Mouse (Mus musculus) midbrain, embryonic 10.5 days (tissue): ENCODE measurements around the gene Glmp. TPM values are rescaled to one million over a fixed set of nuclear protein-coding genes. Genes with fewer than 3 reads are reported as not detected.
"Not testable (repeated sequence)": the region's sequence is repeated elsewhere in the genome, so short reads cannot be mapped to it uniquely, and the experiment has no call there.

Experiments used
- DNase-seq: peaks from one replicate; pipeline ENCODE4 v3.0.0-alpha.2; 2017; ENCODE audit warnings: low spot score
- H3K27ac ChIP-seq: fragments of 300-500 bp; sonication (generic); replicated peaks from 2 replicates; pipeline ENCODE4 v1.5.1; 2016; ENCODE audit warnings: mild to moderate bottlenecking
- H3K27me3 ChIP-seq: fragments of 300-500 bp; sonication (generic); 2 replicates; pipeline ENCODE4 v1.6.1; 2016; ENCODE audit warnings: low read depth, mild to moderate bottlenecking; ENCODE audit not compliant: poor library complexity, severe bottlenecking
- H3K36me3 ChIP-seq: fragments of 300-500 bp; sonication (generic); 2 replicates; pipeline ENCODE4 v1.6.1; 2016; ENCODE audit warnings: mild to moderate bottlenecking, moderate library complexity
- H3K4me1 ChIP-seq: fragments of 300-500 bp; sonication (generic); 2 replicates; pipeline ENCODE4 v1.6.1; 2016
- H3K4me3 ChIP-seq: fragments of 300-500 bp; sonication (generic); 2 replicates; pipeline ENCODE4 v1.5.1; 2016; ENCODE audit warnings: mild to moderate bottlenecking, moderate library complexity
- H3K9me3 ChIP-seq: fragments of 300-500 bp; sonication (generic); replicated peaks from 2 replicates; pipeline ENCODE4 v1.6.1; 2016; ENCODE audit warnings: mild to moderate bottlenecking
- WGBS: fragments of 180-500 bp; shearing (Covaris S2); methylation state at CpG from one replicate; pipeline ENCODE4 v1.1.7; 2016; 5-methylcytosine and 5-hydroxymethylcytosine counted together
- polyA plus RNA-seq: library from polyadenylated mRNA; unstranded; fragments of >200 nt; fragmentation: Nextera tagmentation; extraction: Ambion mirVana; gene quantifications from 2 replicates; pipeline ENCODE4 v1.2.1, GENCODE M21; 2016

The Glmp gene
- polyA plus RNA-seq, 1 experiment from 2014 or later: 136 TPM

GRCm38 (mm10) chr3:88339006-88339405 is 14.2 kb downstream of the Glmp start:
- Histone ChIP-seq H3K9me3 (no peaks in the 10 kb centered on the region), H3K36me3 (peaks cover 41% of the 10 kb centered on the region), H3K27ac (no peak overlapping the region), H3K27me3 (no peaks in the 10 kb centered on the region), H3K4me1 (peaks cover 35% of the 10 kb centered on the region), H3K4me3 (no peak overlapping the region)
- WGBS: 85% methylated on average over 3 of the region's 3 CpGs
- DNase-seq: no peak

DNA sequence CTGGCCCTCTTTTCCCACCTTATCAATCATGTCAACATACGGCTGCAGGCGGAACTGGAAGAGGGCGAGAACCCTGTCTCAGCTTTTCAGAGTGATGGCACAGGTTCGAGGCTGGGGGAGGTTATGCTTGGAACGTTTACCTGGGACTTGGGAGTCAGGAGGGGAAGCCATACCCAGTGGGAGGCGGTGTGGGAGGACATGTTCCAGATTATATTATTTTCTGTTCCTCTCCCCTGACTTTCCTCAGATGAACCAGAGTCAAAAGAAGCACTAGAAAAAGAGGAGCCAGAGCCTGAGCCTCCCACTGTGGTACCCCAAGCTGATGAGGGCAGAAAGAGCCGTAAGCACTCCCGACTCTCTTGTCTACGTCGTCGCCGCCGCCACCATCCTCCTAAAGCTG is 25.9 kb downstream of the Glmp start:
- Histone ChIP-seq H3K36me3 (peaks cover 100% of the 10 kb centered on the region), H3K4me3 (no peak overlapping the region), H3K9me3 (no peaks in the 10 kb centered on the region), H3K27me3 (no peaks in the 10 kb centered on the region), H3K4me1 (no peaks in the 10 kb centered on the region), H3K27ac (no peak overlapping the region)
- DNase-seq: no peak
- 94% methylated on average over 13 of the region's 13 CpGs for WGBS

GRCm38 (mm10) chr3:88352907-88353306 is 28.1 kb downstream of the Glmp start:
- H3K4me1 ChIP-seq: no peaks in the 10 kb centered on the region
- peaks cover 100% of the 10 kb centered on the region for H3K36me3 ChIP-seq
- H3K27ac ChIP-seq: no peak overlapping the region
- H3K4me3 ChIP-seq: no peak overlapping the region
- no peaks in the 10 kb centered on the region for H3K9me3 ChIP-seq
- 97% methylated on average over 9 of the region's 9 CpGs for WGBS
- no peak for DNase-seq
- H3K27me3 ChIP-seq: no peaks in the 10 kb centered on the region

DNA sequence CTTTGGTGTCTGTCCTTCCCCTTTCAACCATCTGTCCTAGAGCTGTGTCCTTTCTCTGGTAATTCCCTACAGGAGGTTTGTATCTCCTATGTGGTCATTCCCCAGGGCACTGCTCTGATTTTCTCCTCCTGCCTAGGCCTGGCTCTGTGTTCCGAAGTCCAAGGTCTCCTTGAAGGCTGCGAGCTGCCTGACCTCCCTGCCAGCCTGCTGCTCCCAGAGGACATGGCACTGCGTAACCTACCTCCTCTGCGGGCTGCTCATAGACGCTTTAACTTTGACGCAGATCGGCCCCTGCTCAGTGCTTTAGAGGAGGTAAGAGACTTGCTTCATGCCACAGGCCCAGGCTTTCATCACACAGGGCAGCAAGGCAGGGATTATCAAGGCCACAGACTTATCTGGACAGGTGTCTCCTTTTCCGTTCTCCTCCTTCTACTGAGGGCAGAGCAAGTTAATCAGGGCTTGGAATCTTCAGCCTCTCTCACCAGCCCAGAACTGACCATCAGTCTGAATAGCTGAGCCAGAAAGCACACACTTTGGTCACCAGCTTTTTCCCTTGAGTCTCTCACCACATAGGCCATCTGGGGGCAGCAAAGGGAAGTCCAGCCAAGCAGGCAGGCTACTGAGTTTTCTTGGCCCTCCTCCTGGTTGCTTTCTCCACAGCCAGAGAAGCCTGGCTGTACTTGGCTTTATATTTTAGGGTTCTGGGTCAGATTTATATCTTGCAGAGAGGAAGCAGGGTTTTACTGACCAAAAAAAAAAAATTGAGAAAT is 29.8 kb downstream of the Glmp start:
- Histone ChIP-seq H3K36me3 (peaks cover 100% of the 10 kb centered on the region), H3K9me3 (no peaks in the 10 kb centered on the region), H3K4me1 (no peaks in the 10 kb centered on the region), H3K4me3 (no peak overlapping the region), H3K27ac (no peak overlapping the region), H3K27me3 (no peaks in the 10 kb centered on the region)
- no peak for DNase-seq
- WGBS: 93% methylated on average over 8 of the region's 8 CpGs

GRCm38 (mm10) chr3:88359584-88359983 is 34.8 kb downstream of the Glmp start:
- WGBS: 78% methylated on average over 5 of the region's 5 CpGs
- H3K4me3 ChIP-seq: no peak overlapping the region
- H3K9me3 ChIP-seq: no peaks in the 10 kb centered on the region
- peaks cover 12% of the 10 kb centered on the region for H3K27me3 ChIP-seq
- no peak for DNase-seq
- peaks cover 85% of the 10 kb centered on the region for H3K36me3 ChIP-seq
- H3K4me1 ChIP-seq: peaks cover 11% of the 10 kb centered on the region
- H3K27ac ChIP-seq: no peak overlapping the region

DNA sequence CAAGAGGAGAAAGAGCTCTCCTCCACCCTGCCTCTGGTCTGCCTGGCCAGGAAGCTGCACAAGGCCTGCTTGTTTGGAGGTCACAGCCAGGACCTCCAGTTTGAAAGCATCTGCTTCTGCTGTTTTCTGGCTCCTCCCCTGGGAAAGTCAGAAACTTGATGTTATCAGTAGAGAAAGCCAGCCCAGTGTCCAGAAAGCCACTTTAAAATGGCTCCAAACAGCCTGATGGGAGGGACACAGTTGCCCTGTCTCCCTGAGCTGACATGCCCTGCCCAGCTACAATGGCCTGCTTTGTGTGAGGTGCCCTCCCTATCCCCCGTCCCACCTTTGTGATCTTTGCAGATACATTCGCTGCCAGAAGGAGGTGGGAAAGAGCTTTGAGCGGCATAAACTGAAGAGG is 35.2 kb downstream of the Glmp start:
- DNase-seq: no peak
- Histone ChIP-seq H3K9me3 (no peaks in the 10 kb centered on the region), H3K27me3 (peaks cover 16% of the 10 kb centered on the region), H3K36me3 (peaks cover 81% of the 10 kb centered on the region), H3K27ac (no peak overlapping the region), H3K4me1 (peaks cover 15% of the 10 kb centered on the region), H3K4me3 (no peak overlapping the region)
- WGBS: 77% methylated on average over 3 of the region's 3 CpGs

DNA sequence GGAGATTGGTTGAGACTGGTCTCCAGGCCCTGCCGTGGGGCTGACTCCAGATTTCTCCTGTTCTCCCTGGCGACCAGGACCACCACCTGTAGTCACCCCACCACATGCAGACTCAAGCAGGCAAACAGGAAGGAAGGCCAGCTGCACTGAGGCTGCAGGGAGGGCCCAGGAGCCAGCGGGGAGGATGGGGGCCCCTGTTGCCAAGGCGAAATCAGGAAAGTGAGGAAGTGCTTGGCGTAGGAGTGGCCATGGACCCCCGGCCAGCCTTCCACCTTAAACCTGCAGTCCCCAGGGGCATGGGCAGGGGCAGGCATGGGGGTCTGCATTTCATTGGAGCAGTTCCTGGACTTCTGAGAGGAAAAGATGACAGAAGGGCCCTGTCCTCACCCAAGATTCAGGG is 36.3 kb downstream of the Glmp start:
- no peak for DNase-seq
- 81% methylated on average over 5 of the region's 6 CpGs for WGBS
- peaks cover 70% of the 10 kb centered on the region for H3K36me3 ChIP-seq

GRCm38 (mm10) chr3:88361612-88362313 is 36.9 kb downstream of the Glmp start:
- no peak overlapping the region for H3K27ac ChIP-seq
- peaks cover 63% of the 10 kb centered on the region for H3K36me3 ChIP-seq
- WGBS: 85% methylated on average over 2 of the region's 2 CpGs
- peaks cover 22% of the 10 kb centered on the region for H3K4me1 ChIP-seq
- peaks cover 34% of the 10 kb centered on the region for H3K27me3 ChIP-seq
- no peak for DNase-seq
- H3K9me3 ChIP-seq: no peaks in the 10 kb centered on the region
- no peak overlapping the region for H3K4me3 ChIP-seq

More for the DNA sequence above, 36.3 kb downstream of the Glmp start:
- H3K27me3 ChIP-seq: peaks cover 27% of the 10 kb centered on the region
- H3K4me3 ChIP-seq: no peak overlapping the region
- H3K27ac ChIP-seq: no peak overlapping the region
- H3K4me1 ChIP-seq: peaks cover 21% of the 10 kb centered on the region
- no peaks in the 10 kb centered on the region for H3K9me3 ChIP-seq

DNA sequence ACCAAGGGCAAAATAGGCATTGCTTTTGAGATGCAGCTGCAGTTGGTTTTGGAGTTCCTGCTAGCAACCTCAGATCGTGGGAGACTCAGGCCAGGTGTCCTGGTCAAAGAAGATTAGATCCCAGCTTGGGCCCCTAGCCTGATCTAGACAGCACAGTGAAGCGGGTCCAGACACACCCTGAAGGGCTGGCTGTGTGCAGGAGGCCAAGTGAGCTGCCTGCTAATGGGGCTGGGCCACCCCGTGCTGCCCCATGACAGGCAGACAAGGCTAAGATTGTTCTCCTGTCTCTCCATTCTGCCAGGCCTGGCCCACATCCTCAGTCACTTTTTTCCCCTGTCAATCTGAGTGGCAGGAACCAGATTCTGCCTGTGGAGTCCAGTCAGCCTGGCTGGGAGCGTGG is 38.9 kb downstream of the Glmp start:
- H3K36me3 ChIP-seq: peaks cover 44% of the 10 kb centered on the region
- H3K9me3 ChIP-seq: no peaks in the 10 kb centered on the region
- WGBS: 72% methylated on average over 4 of the region's 4 CpGs
- H3K4me1 ChIP-seq: peaks cover 27% of the 10 kb centered on the region
- H3K4me3 ChIP-seq: no peak overlapping the region
- no peak for DNase-seq
- no peak overlapping the region for H3K27ac ChIP-seq
- peaks cover 38% of the 10 kb centered on the region for H3K27me3 ChIP-seq

DNA sequence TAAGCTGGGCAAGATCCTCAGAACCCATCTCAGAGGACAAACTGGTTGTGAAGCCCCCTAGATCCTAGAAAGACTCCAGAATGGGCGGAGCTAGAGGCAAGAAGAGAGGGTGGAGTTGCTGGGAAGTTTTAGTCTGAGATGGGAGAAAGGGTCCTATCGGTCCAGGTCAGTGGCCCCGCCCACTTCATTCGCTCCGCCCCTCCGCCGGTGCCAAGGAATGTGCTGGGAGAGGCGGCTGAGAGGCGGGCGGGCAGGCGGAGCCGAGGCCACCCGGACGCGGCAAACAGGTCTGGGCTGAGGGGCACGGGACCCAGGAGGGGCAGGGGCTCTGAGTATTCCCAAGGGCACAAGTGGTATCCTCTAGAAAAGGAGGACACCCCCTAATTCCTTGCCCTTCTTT is 39.5 kb downstream of the Glmp start, which contains the start of gene Paqr6:
Gene Paqr6, plus strand, starts transcription at position 248 of the 400 bp plus-strand sequence.
- WGBS: 1% methylated on average over 16 of the region's 16 CpGs
- Histone ChIP-seq H3K36me3 (peaks cover 38% of the 10 kb centered on the region), H3K4me3 (peak within 1 kb of the TSS; percentile 23), H3K4me1 (peaks cover 27% of the 10 kb centered on the region), H3K27me3 (peaks cover 38% of the 10 kb centered on the region), H3K27ac (no peak within 1 kb of the TSS), H3K9me3 (no peaks in the 10 kb centered on the region)
- DNase-seq: peak; percentile 43

GRCm38 (mm10) chr3:88365705-88366361 is 41.0 kb downstream of the Glmp start:
- WGBS: 37% methylated on average over 34 of the region's 34 CpGs
- peaks cover 27% of the 10 kb centered on the region for H3K4me1 ChIP-seq
- DNase-seq: no peak
- no peak overlapping the region for H3K27ac ChIP-seq
- H3K36me3 ChIP-seq: peaks cover 23% of the 10 kb centered on the region
- peaks cover 12% of the 10 kb centered on the region for H3K9me3 ChIP-seq
- H3K4me3 ChIP-seq: 0 out of 2 replicates have a peak overlapping the region, but pooled peaks have one; percentile 4
- peaks cover 38% of the 10 kb centered on the region for H3K27me3 ChIP-seq

DNA sequence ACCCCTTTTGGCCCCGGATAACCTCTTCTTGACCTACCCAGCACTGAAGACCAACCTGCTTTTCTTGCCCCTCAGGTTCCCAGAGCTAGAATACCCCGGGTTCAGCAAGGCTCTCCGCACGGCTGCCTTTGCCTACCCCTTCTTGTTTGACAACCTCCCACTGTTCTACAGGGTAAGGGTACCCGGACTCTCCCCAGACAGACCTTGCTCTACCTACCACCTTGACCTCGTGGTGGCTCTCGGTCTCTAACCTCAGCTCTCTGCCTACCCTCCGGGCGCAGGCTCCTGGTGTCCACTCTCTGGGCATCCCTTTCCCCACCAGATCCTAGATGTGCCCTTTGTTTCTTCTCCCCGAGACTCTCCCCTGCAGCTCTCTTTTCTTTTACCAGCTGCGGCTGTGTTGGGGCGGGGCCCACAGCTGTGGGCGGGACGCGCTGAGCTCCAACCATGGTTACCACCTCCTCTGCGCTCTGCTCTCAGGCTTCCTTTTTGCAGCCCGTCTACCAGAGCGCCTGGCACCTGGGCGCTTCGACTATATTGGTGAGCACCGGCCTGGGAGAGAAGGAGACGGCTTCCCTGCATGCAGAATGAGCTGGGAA is 42.1 kb downstream of the Glmp start:
- H3K27ac ChIP-seq: not testable (repeated sequence)
- H3K9me3 ChIP-seq: peaks cover 12% of the 10 kb centered on the region
- H3K36me3 ChIP-seq: peaks cover 12% of the 10 kb centered on the region
- peaks cover 38% of the 10 kb centered on the region for H3K27me3 ChIP-seq
- WGBS: 4% methylated on average over 22 of the region's 22 CpGs
- peaks cover 27% of the 10 kb centered on the region for H3K4me1 ChIP-seq
- H3K4me3 ChIP-seq: peak overlapping the region; percentile 42
- DNase-seq: peak; percentile 40
